Mouse (Mus musculus) hindbrain, embryonic 10.5 days (tissue): ENCODE data around the gene Slc25a15. TPM values are rescaled to one million over a fixed set of nuclear protein-coding genes. Genes with fewer than 3 reads are reported as not detected.

Experiments
- DNase-seq: peaks from one replicate; pipeline ENCODE4 v3.0.0-alpha.2; 2017; ENCODE audit warnings: low spot score
- H3K27ac ChIP-seq: fragments of 300-500 bp; sonication (generic); 2 replicates; pipeline ENCODE4 v1.5.1; 2016; ENCODE audit warnings: mild to moderate bottlenecking, moderate library complexity
- H3K27me3 ChIP-seq: fragments of 300-500 bp; sonication (generic); 2 replicates; pipeline ENCODE4 v1.6.1; 2016; ENCODE audit warnings: mild to moderate bottlenecking; ENCODE audit not compliant: poor library complexity, insufficient read depth, severe bottlenecking
- H3K36me3 ChIP-seq: fragments of 300-500 bp; sonication (generic); 2 replicates; pipeline ENCODE4 v1.6.1; 2016; ENCODE audit warnings: mild to moderate bottlenecking, moderate library complexity
- H3K4me1 ChIP-seq: fragments of 300-500 bp; sonication (generic); replicated peaks from 2 replicates; pipeline ENCODE4 v1.6.1; 2016; ENCODE audit warnings: mild to moderate bottlenecking
- H3K4me3 ChIP-seq: fragments of 300-500 bp; sonication (generic); 2 replicates; pipeline ENCODE4 v1.5.1; 2016; ENCODE audit warnings: mild to moderate bottlenecking, moderate library complexity
- H3K9me3 ChIP-seq: fragments of 300-500 bp; sonication (generic); 2 replicates; pipeline ENCODE4 v1.6.1; 2016; ENCODE audit warnings: mild to moderate bottlenecking, moderate library complexity
- WGBS: fragments of 180-500 bp; shearing (Covaris S2); methylation state at CpG from one replicate; pipeline ENCODE4 v1.1.7; 2016; 5-methylcytosine and 5-hydroxymethylcytosine counted together
- polyA plus RNA-seq: library from polyadenylated mRNA; unstranded; fragments of >200 nt; fragmentation: Nextera tagmentation; extraction: Ambion mirVana; gene quantifications from 2 replicates; pipeline ENCODE4 v1.2.1, GENCODE M21; 2016

The Slc25a15 gene
- polyA plus RNA-seq, 1 experiment from 2014 or later = 14.6 TPM

- H3K4me1 ChIP-seq = no peaks in the 10 kb centered on the region
- no peaks in the 10 kb centered on the region for H3K27me3 ChIP-seq
- no peaks in the 10 kb centered on the region for H3K9me3 ChIP-seq
- no peak overlapping the region for H3K27ac ChIP-seq
- H3K4me3 ChIP-seq = no peak overlapping the region
- peaks cover 55% of the 10 kb centered on the region for H3K36me3 ChIP-seq
- DNase-seq = no peak
- 87% methylated on average over 10 of the region's 10 CpGs for WGBS
Observed at GRCm38 (mm10) chr8:22389874-22390273, 8.5 kb downstream of the Slc25a15 start.

GRCm38 (mm10) chr8:22385158-22385557 is 13.2 kb downstream of the Slc25a15 start:
- no peaks in the 10 kb centered on the region for H3K4me1 ChIP-seq
- WGBS = 95% methylated on average over 6 of the region's 6 CpGs
- H3K27ac ChIP-seq = no peak overlapping the region
- DNase-seq = no peak
- peaks cover 77% of the 10 kb centered on the region for H3K36me3 ChIP-seq
- no peaks in the 10 kb centered on the region for H3K9me3 ChIP-seq
- no peaks in the 10 kb centered on the region for H3K27me3 ChIP-seq
- no peak overlapping the region for H3K4me3 ChIP-seq

- DNase-seq = no peak
- Histone ChIP-seq H3K27me3 (no peaks in the 10 kb centered on the region), H3K4me1 (no peaks in the 10 kb centered on the region), H3K9me3 (no peaks in the 10 kb centered on the region), H3K36me3 (peaks cover 60% of the 10 kb centered on the region), H3K4me3 (no peak overlapping the region), H3K27ac (no peak overlapping the region)
- 84% methylated on average over 19 of the region's 19 CpGs for WGBS
Observed at GRCm38 (mm10) chr8:22382824-22383595, 15.4 kb downstream of the Slc25a15 start.

- peaks cover 50% of the 10 kb centered on the region for H3K36me3 ChIP-seq
- no peak for DNase-seq
- H3K27me3 ChIP-seq = no peaks in the 10 kb centered on the region
- no peaks in the 10 kb centered on the region for H3K9me3 ChIP-seq
- H3K4me1 ChIP-seq = no peaks in the 10 kb centered on the region
- 94% methylated on average over 11 of the region's 11 CpGs for WGBS
- H3K4me3 ChIP-seq = no peak overlapping the region
- no peak overlapping the region for H3K27ac ChIP-seq
Observed at GRCm38 (mm10) chr8:22380934-22381333, 17.5 kb downstream of the Slc25a15 start.

- Histone ChIP-seq H3K4me1 (no peaks in the 10 kb centered on the region), H3K4me3 (no peak overlapping the region), H3K9me3 (no peaks in the 10 kb centered on the region), H3K36me3 (peaks cover 29% of the 10 kb centered on the region), H3K27ac (no peak overlapping the region), H3K27me3 (no peaks in the 10 kb centered on the region)
- peak; percentile 53 for DNase-seq
- 45% methylated on average over 5 of the region's 5 CpGs for WGBS
Observed at GRCm38 (mm10) chr8:22376903-22377302, 21.5 kb downstream of the Slc25a15 start.

- no peaks in the 10 kb centered on the region for H3K9me3 ChIP-seq
- H3K4me3 ChIP-seq = no peak overlapping the region
- H3K4me1 ChIP-seq = no peaks in the 10 kb centered on the region
- no peak for DNase-seq
- WGBS = 92% methylated on average over 5 of the region's 5 CpGs
- no peaks in the 10 kb centered on the region for H3K27me3 ChIP-seq
- H3K36me3 ChIP-seq = peaks cover 23% of the 10 kb centered on the region
- no peak overlapping the region for H3K27ac ChIP-seq
Observed at GRCm38 (mm10) chr8:22376311-22376710, 22.1 kb downstream of the Slc25a15 start.

- Histone ChIP-seq H3K27me3 (no peaks in the 10 kb centered on the region), H3K4me3 (no peak overlapping the region), H3K27ac (no peak overlapping the region), H3K4me1 (no peaks in the 10 kb centered on the region), H3K36me3 (no peaks in the 10 kb centered on the region), H3K9me3 (0 out of 2 replicates have a peak, but pooled peaks cover 3% of the 10 kb centered on the region)
- 93% methylated on average over 6 of the region's 6 CpGs for WGBS
- DNase-seq = no peak
Observed at GRCm38 (mm10) chr8:22359882-22360281, 38.5 kb downstream of the Slc25a15 start.

- H3K9me3 ChIP-seq = 0 out of 2 replicates have a peak, but pooled peaks cover 3% of the 10 kb centered on the region
- no peak for DNase-seq
- no peak overlapping the region for H3K4me3 ChIP-seq
- no peaks in the 10 kb centered on the region for H3K27me3 ChIP-seq
- H3K27ac ChIP-seq = no peak overlapping the region
- 87% methylated on average over 6 of the region's 6 CpGs for WGBS
- no peaks in the 10 kb centered on the region for H3K4me1 ChIP-seq
- no peaks in the 10 kb centered on the region for H3K36me3 ChIP-seq
Observed at GRCm38 (mm10) chr8:22359359-22359758, 39.0 kb downstream of the Slc25a15 start.

GRCm38 (mm10) chr8:22335426-22335825 is 63.0 kb downstream of the Slc25a15 start:
- Histone ChIP-seq H3K4me1 (no peaks in the 10 kb centered on the region), H3K27ac (no peak overlapping the region), H3K36me3 (no peaks in the 10 kb centered on the region), H3K9me3 (no peaks in the 10 kb centered on the region), H3K27me3 (no peaks in the 10 kb centered on the region), H3K4me3 (no peak overlapping the region)
- no peak for DNase-seq
- 91% methylated on average over 13 of the region's 13 CpGs for WGBS

Other genes with a start within 250 kb of the Slc25a15 start
- 7.6 and 9.1 TPM in 2 replicates for gene Nek3, start 232.2 kb downstream of the Slc25a15 start, polyA plus RNA-seq
- gene Ckap2, start 212.8 kb downstream of the Slc25a15 start, polyA plus RNA-seq = 37.5 and 46.4 TPM in 2 replicates
- 31.1 and 38.2 TPM in 2 replicates for gene Vps36, start 205.8 kb downstream of the Slc25a15 start, polyA plus RNA-seq
- gene Thsd1, start 171.3 kb downstream of the Slc25a15 start, polyA plus RNA-seq = 9.2 and 11.4 TPM in 2 replicates
- not detected in 2 replicates for gene Tpte, start 115.2 kb downstream of the Slc25a15 start, polyA plus RNA-seq
- 38.4 and 40.8 TPM in 2 replicates for gene Mrps31, start 12.8 kb upstream of the Slc25a15 start, polyA plus RNA-seq